Comparison of ENCODE assay signal across 16 mouse cellular contexts in the genomic region with DNA sequence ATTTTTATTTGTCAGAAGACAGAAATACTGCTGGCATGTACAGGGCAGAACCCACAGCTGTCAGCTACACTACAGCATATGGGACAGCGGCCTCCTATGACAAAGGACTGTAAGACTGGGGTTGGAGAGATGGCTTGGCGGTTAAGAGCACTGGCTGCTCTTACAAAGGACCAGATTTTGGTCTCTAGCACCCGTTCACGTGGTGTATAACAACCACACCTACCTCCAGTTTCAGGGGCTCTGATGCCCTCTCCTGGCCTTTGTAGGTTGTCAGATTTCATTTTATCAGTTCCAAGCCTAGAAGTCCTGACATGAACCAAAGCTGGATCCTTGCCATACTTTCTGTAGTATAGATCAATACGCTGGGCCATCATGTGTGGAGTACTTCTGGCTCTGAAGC. TPM values are rescaled to one million over a fixed set of nuclear protein-coding genes. Genes with fewer than 3 reads are reported as not detected.
DNase-seq lines count a peak whose midpoint lies in the region; ATAC-seq and TF ChIP-seq lines count a peak whose summit lies in the region.
"Had no signal": no experiment of that assay in that cellular context is flagged by ENCODE, and none has a peak within 500 bp of the region (broad histone marks: within the 10 kb centered on the region; RNA-seq: fewer than 3 reads in every experiment).

No protein-coding gene starts in this region.

- peaks cover 6% of the 10 kb centered on the region; the same call in 1 of the 2 replicates for H3K4me1 ChIP-seq in kidney, embryonic 16.5 days (ENCODE audit: insufficient read depth, low read length)
- H3K4me1 ChIP-seq in ES-E14 (ENCODE audit: control insufficient read depth in 2 of 2, insufficient read depth in 2 of 2, low read length in 2 of 2, poor library complexity in 1 of 2): peaks cover 2 to 11% of the 10 kb centered on the region in 2 experiments; a peak in 2 of 4 replicates
- peaks cover 25% of the 10 kb centered on the region for H3K4me1 ChIP-seq in brown adipose tissue, adult 24 weeks (ENCODE audit: control insufficient read depth, insufficient read depth, insufficient read length, low read length)
- no peaks in the 10 kb centered on the region for H3K4me1 ChIP-seq in intestine, embryonic 15.5 days (replicated peaks)

- H3K9me3 ChIP-seq in kidney, embryonic 16.5 days (ENCODE audit: low read length): no peaks in the 10 kb centered on the region
- no peaks in the 10 kb centered on the region for H3K9me3 ChIP-seq in ES-E14 (ENCODE audit: control insufficient read depth, insufficient read depth, low read depth, low read length)
- no peaks in the 10 kb centered on the region for H3K9me3 ChIP-seq in intestine, embryonic 15.5 days
- H3K9me3 ChIP-seq: megakaryocyte, embryonic 14.5 days had no signal

- peak; percentile 54; the same call in 1 of the 2 replicates for ATAC-seq in kidney, embryonic 16.5 days (ENCODE audit: low FRiP score, low TSS enrichment)
- ATAC-seq in intestine, embryonic 15.5 days: no peak
- ATAC-seq: forebrain, embryonic 14.5 days had no signal

- no peaks in the 10 kb centered on the region for H3K27me3 ChIP-seq in kidney, embryonic 16.5 days (ENCODE audit: insufficient read depth, low read length)
- no peaks in the 10 kb centered on the region for H3K27me3 ChIP-seq in intestine, embryonic 15.5 days (replicated peaks)

- in situ Hi-C loops in ES-E14 (cut with MboI; ENCODE audit: low sequenced_read_pairs in 2 of 2, unreplicated experiment in 2 of 2): loop anchor here in 1 of 2 experiments (5.0 kb wide), 1 partner anchor 69 kb away; no protein-coding TSS in a partner anchor

- WGBS in kidney, embryonic 16.5 days: 75% methylated on average over 5 of the region's 5 CpGs
- WGBS in intestine, embryonic 15.5 days: 83% methylated on average over 5 of the region's 5 CpGs

- no peak overlapping the region for H3K27ac ChIP-seq in kidney, embryonic 16.5 days (ENCODE audit: low read length)
- H3K27ac ChIP-seq in ES-E14 (ENCODE audit: insufficient read depth, low read depth, low read length, poor library complexity, severe bottlenecking): peak overlapping the region; percentile 80; the same call in 1 of the 2 replicates
- H3K27ac ChIP-seq in brown adipose tissue, adult 24 weeks (replicated peaks; ENCODE audit: low read depth, low read length): peak overlapping the region; percentile 47
- H3K27ac ChIP-seq in intestine, embryonic 15.5 days: no peak overlapping the region

- no peak overlapping the region for H3K4me3 ChIP-seq in kidney, embryonic 16.5 days (ENCODE audit: low read length)
- H3K4me3 ChIP-seq in ES-E14 (ENCODE audit: insufficient read depth in 1 of 2, low read depth in 1 of 2, low read length in 2 of 2, poor library complexity in 1 of 2, severe bottlenecking in 1 of 2): no peak overlapping the region
- H3K4me3 ChIP-seq in brown adipose tissue, adult 24 weeks (ENCODE audit: insufficient read depth, low read depth, low read length): no peak overlapping the region
- no peak overlapping the region for H3K4me3 ChIP-seq in intestine, embryonic 15.5 days (replicated peaks)
- H3K4me3 ChIP-seq: megakaryocyte, embryonic 14.5 days had no signal

- DNase-seq in kidney, postnatal 10 days: no peak
- peak; percentile 44 for DNase-seq in 416B (ENCODE audit: low read depth)
- DNase-seq in ES-E14 (ENCODE audit: low read depth, low spot score): peak; percentile 44
- DNase-seq in urinary bladder, postnatal 4 days (ENCODE audit: low spot score in 2 of 2): no peak
- no peak for DNase-seq in right cerebral cortex, postnatal 4 days
- DNase-seq: cerebellum, adult 9-10 months; embryo, embryonic 11 days; kidney, adult 11 months; lung, adult 18-20 months; thymus, adult 18-20 months had no signal

- no peak overlapping the region for H3K4me2 ChIP-seq in kidney, embryonic 16.5 days (replicated peaks; ENCODE audit: low read depth, low read length)
- H3K4me2 ChIP-seq in intestine, embryonic 15.5 days (replicated peaks): no peak overlapping the region
- H3K4me2 ChIP-seq: heart, embryonic 11.5 days had no signal

- H3K9ac ChIP-seq in kidney, embryonic 16.5 days (replicated peaks; ENCODE audit: low read length): no peak overlapping the region
- no peak overlapping the region; the same call in 1 of the 2 replicates for H3K9ac ChIP-seq in ES-E14 (ENCODE audit: insufficient read depth, low read depth, low read length, poor library complexity, severe bottlenecking)
- no peak overlapping the region for H3K9ac ChIP-seq in intestine, embryonic 15.5 days

- no peaks in the 10 kb centered on the region for H3K36me3 ChIP-seq in kidney, embryonic 16.5 days (ENCODE audit: insufficient read depth, low read length)
- H3K36me3 ChIP-seq in ES-E14 (ENCODE audit: control insufficient read depth, insufficient read depth, low read length, poor library complexity, severe bottlenecking): peaks cover 1% of the 10 kb centered on the region; the same call in 1 of the 2 replicates
- H3K36me3 ChIP-seq in intestine, embryonic 15.5 days: no peaks in the 10 kb centered on the region

TF ChIP-seq in ES-E14, 5 proteins besides CTCF, POLR2A, EP300 and RAD21:
- TF ChIP-seq ZC3H11A (IDR thresholded peaks at IDR 0.05; ENCODE audit: borderline replicate concordance, low read depth, low read length): peak; percentile 55; the same call in 1 of the 2 replicates
- no peak for TF ChIP-seq CHD2 (IDR thresholded peaks at IDR 0.05; ENCODE audit: low read depth, low read length)
- no peak for TF ChIP-seq MAFK (IDR thresholded peaks at IDR 0.05; ENCODE audit: insufficient read depth, low read depth, low read length)
- no peak for TF ChIP-seq ZNF384 (IDR thresholded peaks at IDR 0.05; ENCODE audit: low read depth, low read length)
- no peak for TF ChIP-seq HCFC1 (IDR thresholded peaks at IDR 0.05; ENCODE audit: borderline replicate concordance, insufficient read depth, low read length)

RNA-seq across cellular contexts. Expression of a gene that starts 54.9 kb away (rescaled TPM):
- 41.3 and 45.6 TPM in 2 replicates for polyA plus RNA-seq in kidney, embryonic 16.5 days (2015; fragmentation: Nextera tagmentation; extraction: Ambion mirVana)
- total RNA-seq in ES-E14 (2012; rRNA removed): 10.3 and 15.7 TPM in 2 replicates
- polyA plus RNA-seq in brown adipose tissue, adult 24 weeks (2012; ENCODE audit: insufficient read depth, insufficient read length, missing spikeins): 8.0 and 14.4 TPM in 2 replicates
- 21.9 and 22.3 TPM in 2 replicates for polyA plus RNA-seq in intestine, embryonic 15.5 days (2015; fragmentation: Nextera tagmentation; extraction: Ambion mirVana)

Comparison
In these comparisons a context has a peak if more than half of its experiments do, and no peak if none do; other contexts are left out.
1. H3K27ac ChIP-seq: peak in ES-E14 (single experiment) and brown adipose tissue, adult 24 weeks (single experiment); none in kidney, embryonic 16.5 days (single experiment) and intestine, embryonic 15.5 days (single experiment).
2. DNase-seq: peak in 416B (single experiment) and ES-E14 (single experiment); none in kidney, postnatal 10 days (single experiment), urinary bladder, postnatal 4 days (0 of 2) and right cerebral cortex, postnatal 4 days (single experiment).